Mouse (Mus musculus) kidney, postnatal 14 days (tissue): ENCODE measurements at regions not wholly inside any gene's neighbourhood (a gene's known extent, or its start where the extent isn't known, plus 50 kb on each side); places are given as distances from the start of the nearest gene placed in this dataset.

ENCODE experiments used
- DNase-seq: peaks from one replicate; pipeline ENCODE4 v3.0.0; 2022; ENCODE audit warnings: mixed read lengths

DNA sequence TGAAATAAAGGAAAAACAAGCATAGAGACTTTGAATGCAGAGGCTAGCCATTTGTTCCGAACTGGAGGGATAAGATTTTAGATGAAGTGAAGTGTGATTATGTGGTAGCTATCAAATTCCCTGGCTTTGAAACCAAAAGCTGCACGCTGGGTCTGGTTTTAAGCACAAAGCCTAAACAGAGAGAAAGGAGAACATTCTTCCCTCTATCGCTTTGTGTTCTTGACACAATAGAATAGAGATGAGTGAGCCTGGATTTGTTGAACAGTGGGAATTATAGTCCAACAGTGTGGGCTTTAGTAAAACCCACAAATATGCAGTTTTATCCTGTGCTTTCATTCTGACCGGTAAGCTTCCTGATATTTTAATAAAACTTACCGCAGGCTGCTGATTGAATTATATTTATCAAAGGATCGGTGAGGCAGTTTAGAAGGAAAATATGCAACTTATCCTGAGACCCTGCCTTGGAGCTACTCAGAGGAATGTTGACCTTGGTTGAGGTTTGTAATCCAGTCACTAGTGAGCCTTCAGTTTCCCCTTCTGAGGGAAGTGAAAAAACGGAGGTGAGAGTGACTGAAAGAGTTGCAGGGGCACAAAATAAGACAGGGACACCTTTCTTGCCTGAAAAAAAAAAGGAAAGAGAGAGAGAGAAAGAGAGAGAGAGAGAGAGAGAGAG is 481.7 kb upstream of the Tenm4 start:
- no peak for DNase-seq

DNA sequence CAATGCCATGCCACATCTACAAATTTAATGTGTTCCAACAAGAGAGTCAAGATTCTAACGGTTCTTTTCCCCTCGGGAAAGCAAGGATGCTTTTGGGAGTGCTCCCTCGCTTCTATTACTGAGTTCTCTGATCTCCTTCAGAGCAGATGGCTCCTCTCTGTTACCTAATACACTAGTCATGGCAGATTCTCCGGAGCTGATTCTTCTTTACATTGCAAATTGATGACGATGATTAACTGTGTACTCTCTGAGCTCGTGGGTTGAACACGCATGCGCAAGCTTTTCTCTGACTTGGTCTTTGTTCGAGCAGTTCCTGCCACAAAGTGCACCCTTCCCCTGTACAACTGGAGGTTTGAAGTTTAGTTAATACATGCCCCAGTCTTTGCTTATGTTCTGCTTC is 471.5 kb upstream of the Tenm4 start:
- DNase-seq: no peak

DNA sequence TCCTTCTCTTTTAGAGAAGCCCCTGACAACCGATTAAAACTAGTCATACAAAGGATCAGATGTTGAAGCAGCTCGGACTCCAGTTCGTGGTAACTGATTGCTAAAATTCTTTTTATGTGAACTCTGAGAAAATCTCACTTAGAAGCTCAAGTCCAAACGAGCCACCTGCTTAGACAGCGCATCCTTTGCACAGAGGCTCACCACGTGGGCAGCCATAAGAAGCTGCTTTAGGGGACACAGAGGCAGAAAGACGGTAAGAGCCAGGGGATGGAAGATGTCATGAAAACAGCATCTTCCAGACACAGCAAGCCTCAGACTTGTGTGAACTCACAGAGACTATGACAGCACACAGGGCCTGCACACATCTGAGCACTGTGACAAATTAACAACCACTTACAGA is 461.0 kb upstream of the Tenm4 start:
- no peak for DNase-seq

DNA sequence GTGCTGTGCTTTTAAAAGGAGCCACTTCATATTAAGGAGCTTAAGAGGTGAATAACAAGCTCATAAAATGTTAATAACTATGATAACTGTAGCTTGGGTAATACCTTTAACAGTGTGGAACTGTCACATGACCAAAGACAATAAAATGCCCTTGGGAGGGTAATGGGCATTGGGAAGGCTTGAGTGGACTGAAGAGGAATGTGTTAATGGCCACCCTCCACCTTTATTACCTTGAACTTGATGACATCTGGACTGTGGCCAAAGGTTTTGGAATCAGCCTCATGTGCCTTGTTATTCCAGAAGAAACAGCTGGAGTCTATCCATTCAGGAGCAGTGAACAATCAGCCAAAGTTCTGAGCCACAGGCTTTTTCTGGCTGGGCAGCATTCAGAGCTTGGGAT is 451.0 kb upstream of the Tenm4 start:
- peak; percentile 58 for DNase-seq

DNA sequence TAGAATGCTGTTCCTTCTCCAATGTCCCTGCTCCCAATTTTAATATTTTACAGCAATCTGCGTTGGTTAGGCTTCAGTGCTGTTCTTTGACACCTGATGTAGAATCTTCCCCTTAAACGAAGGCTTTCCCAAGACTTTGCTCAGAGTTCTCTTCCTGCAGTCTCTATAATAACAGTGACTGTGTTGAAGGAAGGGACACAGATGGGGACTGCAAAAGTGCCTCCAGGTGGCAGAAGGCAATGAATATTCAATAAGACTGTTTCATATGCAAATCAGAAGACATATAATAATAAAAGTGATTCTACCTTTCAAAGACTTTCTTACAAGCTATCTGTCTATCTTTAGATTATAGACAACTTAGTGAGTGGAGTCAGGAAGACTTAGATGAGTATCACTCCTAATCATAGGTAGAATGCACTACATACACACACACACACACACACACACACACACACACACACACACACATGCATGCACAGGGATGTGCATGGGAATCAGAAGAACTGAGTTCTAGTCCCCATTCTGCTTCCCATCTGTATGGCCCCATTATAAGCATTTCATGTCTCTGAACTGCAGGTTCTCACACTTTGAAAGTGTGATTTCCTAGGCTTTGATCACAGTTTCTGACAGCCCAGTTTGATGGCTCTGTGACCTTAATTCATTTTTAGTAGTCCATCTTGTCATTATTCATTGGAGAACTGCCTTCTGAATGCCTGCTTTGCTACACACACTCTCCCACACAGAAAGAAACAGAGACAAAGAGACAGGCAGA is 445.1 kb upstream of the Tenm4 start:
- no peak for DNase-seq

DNA sequence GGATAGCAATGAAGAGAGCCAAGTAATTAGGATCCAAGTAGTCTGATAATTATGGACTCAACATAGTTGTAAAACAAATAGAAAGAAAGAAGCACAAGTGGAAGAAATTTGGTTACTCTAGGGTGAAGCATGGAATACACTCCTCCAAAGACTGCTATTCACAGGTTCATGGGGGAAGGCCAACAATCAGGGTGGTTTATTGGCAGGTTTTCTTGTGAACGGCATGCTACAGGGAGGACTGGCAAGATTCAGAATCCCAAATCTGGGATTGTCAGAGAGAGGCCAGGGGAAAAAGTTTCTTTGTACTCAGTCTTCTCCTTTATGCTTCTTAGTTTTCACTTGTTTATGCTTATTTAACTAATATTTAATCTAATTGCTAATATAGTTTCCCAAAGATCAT is 437.2 kb upstream of the Tenm4 start:
- DNase-seq: no peak

DNA sequence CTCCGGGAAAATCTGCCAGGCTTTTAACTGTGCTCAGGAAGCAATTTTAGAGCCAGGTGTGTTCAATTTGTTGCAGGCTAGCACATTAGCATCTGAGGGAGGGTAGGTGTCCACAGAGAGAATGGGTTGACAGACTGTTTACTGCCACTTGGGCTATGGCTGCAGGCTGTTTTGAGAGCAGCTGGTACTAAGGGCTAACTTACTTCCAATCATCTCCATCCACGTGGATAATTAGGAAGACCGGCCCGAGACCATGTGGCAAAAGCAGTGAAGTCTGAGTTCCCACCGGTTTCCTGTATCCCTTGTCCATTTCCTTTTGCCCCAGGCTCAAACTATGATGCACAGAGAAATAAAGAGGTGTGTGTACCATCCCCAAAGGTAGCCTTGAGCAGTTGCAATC is 436.5 kb upstream of the Tenm4 start:
- no peak for DNase-seq

DNA sequence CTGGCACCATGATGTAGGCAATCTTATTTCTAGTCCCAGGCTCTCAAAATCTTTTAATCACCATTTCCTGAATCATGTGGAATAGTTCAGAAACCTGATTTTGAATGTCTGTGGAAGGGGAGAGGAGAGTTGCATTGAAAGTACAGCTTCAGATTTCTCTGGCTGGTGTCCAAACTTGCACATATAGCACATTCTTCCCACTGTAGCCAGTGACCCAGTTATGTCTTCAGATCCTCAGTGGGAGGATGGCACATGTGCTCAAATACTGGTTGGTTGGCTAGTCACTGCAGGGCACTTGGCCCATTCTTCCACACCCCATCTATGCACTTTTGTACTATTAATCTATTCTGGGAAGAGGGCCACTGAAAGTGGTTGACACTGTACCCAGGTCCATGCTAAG is 434.3 kb upstream of the Tenm4 start:
- no peak for DNase-seq

DNA sequence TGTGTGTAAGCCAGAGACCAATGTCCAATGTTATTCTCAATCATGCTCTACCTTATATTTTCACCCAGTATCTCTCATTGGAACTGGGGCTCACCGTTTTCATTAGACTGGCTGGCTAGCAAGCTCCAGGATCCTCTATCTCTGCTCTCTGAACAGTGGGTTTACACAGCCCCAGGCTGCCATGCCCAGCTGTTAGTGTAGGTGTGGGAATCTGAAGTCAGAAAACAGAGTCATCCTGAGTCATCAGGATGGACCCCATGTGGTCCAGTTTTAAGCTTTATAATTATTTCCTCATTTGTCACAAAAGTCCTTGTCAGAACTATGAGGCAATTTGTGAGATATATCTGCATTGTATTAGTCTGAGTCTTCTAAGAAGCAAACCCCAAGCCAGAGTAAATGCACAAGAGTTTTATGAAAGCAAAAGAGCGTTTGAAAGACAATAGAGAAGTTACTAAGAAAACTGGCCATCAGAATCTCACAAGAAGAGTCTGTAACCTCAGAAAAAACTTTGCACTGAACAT is 432.3 kb upstream of the Tenm4 start:
- DNase-seq: no peak

DNA sequence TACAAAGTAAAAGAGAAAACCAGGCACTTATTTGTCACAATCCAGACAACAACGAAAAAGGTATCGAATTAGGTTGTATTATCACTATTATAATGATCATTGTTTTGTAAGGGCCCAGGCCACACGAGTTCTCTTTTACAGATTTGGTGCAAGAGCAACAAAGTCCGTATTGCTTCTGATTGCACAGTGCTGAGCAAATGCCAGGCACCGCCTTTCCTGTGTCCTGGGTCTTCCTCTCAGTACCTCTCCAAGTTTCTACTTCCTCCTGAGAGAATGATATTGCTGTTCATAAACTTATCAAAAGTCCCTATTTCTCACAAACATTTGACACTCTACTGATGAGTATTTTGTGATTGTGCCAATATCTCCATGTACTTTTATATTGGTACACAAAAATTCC is 431.3 kb upstream of the Tenm4 start:
- DNase-seq: no peak

DNA sequence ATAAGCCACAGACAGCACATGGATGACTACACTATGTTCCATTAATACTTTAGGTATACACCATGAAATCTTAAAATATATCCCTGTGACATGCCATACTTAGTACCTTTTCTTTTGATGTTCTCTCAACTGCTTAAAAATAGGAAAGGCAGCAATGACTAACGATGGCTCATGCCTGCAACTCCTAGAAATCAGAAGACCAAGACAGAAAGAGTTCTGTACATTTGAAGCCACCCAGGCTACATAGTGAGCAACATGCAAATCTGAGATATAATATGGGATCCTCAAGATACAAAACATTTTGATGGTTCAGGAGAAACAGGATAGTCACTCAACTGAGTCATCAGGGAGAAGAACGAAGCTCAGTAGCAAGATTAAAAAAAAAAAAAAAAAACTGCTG is 412.7 kb upstream of the Tenm4 start:
- DNase-seq: no peak

DNA sequence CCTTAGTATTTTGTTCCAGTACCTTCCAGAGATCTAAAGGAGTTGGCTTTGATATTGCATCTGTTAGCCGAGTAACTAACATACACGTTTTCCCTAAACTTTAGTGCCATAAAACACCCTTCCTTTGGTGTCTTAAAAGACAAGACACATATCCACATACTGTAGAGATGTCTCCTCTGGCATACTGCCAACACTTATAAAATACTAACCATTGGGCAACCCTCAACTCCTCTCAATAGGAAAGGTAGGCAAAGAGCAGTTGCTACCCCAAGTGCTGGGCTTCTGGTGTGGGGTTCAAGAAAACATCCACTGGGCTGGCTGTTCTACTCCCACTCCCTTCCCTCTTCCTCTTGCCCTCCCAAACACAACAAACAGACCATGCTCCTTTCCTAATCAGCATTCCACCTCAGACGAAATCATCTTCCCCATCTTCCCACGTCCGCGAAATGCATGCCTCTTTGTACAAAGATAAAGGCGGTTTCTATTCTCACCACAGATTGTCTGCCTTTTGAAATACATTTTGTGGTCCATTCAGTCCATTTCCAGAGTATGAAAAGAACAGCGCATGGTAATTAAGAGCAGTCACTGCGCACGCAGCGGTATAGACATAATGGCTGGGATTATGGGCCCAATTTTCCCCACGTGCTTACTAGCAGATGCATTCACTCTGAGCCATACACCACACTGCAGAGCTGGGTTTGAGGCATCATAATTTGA is 409.9 kb upstream of the Tenm4 start:
- DNase-seq: no peak

DNA sequence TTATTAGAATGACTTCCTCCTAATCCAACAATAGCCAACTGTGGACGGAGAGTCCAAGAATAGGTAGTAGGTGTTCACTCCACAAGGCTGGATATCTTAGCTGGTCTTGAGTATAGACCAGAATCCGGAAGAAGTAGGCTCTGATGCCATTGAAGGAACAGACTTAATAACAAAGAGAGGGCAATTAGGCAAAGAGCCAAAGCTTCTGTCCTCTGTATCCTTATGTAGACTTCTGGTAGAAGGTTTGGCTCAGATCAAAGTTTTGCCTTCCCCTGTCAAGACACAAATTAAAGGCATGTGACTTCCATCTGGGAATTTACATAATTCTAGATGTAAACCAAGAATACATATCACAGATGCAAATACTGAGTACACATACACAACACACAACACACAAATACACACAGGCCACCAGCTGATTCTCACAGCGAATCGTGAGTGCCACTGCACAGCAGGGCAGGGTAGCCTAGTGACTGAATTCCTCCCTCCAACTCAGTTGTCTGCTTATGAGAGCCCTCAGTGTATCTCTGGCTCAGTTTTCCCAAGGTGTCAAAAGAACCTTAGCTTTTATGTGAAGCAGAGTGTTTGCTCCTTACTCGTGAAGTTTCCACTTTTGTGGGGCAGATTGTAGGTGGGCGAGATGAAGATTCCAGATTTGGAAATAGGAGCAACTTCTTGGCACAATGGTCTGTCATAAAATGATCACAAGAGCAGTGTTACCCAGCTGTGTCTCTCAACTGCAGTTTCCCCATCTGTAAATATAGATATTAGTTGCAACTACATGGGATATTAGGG is 404.5 kb upstream of the Tenm4 start:
- DNase-seq: no peak

DNA sequence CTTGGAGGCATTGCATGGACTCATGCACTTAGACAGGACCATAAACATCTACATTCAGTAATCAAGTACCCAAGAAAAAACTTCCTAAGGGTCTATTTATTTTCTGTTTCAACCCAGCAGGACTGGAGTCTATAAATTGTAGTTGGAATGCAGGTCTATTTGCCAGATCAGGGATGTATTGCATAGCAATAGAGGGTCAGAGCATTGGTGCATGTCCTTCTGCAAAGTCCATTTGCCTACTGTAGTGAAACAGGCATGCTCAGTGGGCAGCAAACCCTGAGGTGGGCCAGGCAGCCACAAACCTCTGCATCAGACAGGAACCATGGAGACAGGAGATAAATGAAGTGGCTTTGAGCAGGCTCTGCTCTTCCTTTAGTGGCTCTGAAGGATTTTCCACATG is 386.5 kb upstream of the Tenm4 start:
- peak; percentile 5 for DNase-seq

DNA sequence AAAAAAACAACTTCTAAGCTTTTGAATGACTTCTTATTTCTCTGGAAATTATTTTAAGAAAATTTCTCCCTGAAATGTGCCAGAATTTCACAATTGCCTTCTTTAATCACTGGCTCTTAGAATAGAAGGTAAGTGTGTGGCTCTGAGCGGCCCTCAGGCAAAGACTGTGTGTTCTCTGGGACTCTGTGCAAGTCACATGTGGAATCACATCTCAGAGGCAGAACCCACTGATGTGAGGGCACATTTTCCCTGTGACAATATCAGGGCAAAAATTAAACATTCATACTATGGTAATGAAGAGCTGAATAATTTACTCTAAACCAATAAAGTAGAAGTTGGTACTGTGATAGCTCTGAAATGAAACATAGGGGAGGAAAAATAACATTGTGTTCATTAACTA is 383.5 kb upstream of the Tenm4 start:
- no peak for DNase-seq

DNA sequence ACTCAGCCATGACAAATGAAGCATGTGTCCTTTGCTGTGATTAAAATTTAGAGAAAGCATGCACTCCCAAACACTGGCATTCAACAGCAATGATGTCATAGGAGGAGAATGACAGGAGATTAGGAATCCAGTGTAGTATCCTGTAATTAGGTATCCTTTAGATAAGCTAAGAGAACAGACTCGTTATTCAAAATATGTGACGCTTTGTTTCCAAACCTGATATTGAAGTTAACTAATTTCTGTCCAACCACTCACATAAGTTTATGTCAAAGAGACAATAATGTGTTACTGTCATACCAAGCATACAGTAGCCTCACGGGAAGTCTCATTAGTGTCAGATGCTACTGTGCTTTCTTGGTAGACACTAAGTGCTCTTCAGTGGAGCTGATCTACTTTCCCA is 383.1 kb upstream of the Tenm4 start:
- no peak for DNase-seq

DNA sequence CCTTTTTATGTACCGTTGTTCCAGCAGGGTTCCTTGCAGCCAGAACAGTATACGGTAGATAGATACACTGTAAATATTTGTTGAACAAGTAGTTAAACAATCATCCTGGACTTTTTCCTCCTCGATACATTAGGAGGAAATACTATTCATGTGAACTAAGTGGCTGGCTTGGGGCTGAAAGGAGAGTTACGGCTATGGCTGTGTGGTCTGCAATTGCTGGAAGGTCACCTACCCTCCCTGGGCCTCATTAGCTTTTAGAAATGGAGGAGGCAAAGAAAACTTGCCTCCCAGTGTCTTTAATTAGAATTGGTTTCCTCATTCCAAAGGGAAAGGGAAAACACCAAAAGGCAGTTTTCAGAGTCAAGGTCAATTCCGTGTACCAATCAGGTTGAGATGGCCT is 381.6 kb upstream of the Tenm4 start:
- DNase-seq: peak; percentile 8

DNA sequence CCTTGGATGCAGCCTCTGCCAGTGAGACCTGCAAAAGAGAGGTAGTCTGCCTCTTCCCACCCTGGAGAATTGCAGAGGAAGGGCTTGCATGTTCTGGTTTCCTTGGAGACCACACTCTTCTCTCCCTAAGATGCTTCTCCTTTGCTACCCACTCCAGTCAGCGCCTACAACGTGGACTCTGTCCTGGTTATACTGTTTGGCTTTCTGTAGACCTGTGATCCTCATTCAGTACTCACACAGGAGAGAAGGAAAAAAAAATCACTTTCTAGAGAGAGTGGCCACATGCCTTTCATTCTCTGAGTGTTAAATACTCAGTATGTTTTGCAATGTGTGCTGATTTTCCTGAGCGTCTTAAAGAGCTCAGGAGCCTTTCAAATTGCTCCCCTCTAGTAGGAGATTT is 372.0 kb upstream of the Tenm4 start:
- no peak for DNase-seq

DNA sequence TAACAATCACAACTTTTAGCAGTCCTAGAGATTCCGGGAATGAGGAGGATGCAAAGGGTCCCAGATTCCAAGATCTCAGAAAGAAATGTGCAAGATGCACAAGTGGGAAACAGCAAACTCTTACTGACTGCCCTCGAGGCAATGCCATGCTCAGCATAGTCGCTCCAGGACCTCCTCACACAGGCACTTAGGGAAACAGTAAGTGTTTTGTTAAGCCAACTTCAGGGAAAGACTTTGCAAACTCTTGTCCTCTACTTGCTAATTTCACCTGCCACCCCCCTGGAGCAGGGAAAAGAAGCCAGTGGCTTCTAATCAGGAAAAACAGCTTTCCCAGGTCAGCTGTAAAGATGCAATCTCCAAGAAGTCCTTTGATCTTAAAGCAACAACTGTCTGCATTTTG is 361.4 kb upstream of the Tenm4 start:
- no peak for DNase-seq

DNA sequence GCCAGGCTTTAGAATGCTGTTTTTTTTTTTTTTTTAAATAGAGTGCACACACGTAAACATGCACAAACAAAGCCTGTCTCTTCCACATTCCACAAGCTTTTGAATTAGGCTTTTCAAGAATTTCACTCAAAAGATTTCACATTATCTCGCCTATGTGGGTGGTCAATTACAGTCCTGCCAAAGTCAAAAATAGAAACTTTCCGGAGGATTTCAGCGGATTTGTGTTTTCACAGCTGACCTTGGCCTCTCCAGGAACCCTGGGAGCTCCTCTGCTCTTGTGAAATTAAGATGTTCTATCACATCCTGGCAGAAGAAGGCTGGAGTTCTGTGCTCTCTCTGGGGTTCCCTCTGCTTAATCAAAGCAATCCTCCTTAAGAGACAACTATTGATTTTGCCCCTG is 360.9 kb upstream of the Tenm4 start:
- peak; percentile 5 for DNase-seq

DNA sequence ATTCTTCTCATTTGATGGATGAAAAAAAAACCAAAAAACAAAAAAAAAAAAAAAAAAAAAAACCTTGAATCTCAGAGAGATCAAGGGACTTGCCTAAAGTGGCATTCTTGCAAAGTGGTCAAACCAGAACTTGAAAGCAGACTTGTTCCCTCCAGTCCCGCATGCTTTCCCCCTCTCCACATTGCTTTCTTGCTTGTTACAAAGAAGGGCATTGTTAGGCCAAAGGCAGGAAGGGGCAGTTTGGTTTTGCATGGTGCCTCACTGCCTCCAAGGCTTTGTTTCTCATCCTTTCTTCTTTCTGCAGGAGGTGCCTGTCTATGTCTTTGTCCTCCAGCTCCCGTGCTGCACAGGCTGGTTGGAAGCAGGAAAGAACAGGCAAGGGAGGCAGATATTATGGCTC is 356.2 kb upstream of the Tenm4 start:
- DNase-seq: no peak

DNA sequence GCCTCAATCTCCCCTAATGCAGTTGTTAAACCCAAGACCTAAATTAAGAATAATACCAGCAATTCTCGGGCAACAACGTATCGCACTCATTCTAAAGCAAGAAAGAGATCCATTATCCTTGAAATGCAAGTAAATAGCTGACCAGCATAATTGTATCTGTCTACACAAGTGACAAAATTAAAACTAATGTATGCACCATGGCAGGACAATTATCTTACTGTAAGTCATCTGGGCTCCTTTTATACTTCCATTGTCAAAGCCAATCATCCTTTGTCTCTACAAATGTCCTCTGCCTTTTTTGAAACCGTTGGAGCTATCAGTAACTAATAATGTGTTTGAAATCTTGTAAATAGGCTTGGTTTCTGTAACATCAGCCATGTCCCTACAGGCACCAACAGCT is 347.5 kb upstream of the Tenm4 start:
- no peak for DNase-seq

DNA sequence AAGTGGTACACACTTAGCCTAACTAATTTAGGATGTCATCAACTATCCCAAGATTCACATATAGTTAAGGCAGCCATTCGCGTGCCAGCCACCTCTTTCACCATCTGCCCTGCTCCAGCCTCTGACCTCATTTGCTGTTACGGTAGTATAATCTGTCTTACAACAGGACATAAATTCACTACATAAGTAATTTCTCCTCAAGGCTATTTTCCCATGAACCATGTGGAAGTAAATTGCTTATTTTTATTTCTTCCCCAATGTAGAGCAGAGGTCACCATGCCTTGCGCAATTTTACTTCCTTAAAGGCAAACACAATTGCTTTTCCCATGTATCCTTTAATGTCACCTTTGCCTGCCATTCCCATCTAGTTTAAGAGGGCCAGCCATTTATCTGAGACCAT is 341.2 kb upstream of the Tenm4 start:
- no peak for DNase-seq
